Mouse (Mus musculus) neural tube, embryonic 14.5 days (tissue): ENCODE data around the gene Atad2b. TPM values are rescaled to one million over a fixed set of nuclear protein-coding genes. Genes with fewer than 3 reads are reported as not detected.
"Not testable (repeated sequence)": the region's sequence is repeated elsewhere in the genome, so short reads cannot be mapped to it uniquely, and the experiment has no call there.

Experiments used
- ATAC-seq: fragments of 200-750 bp; cut with Nextera tagmentation; 2 replicates; pipeline ENCODE4 v1.8.0; 2017; ENCODE audit warnings: low read depth, mild to moderate bottlenecking, moderate TSS enrichment, moderate library complexity
- H3K27ac ChIP-seq: fragments of 300-500 bp; sonication (generic); 2 replicates; pipeline ENCODE4 v1.5.1; 2014; ENCODE audit warnings: low read depth, mild to moderate bottlenecking, control low read depth, low read length, moderate library complexity, mixed read lengths
- H3K27me3 ChIP-seq: fragments of 300-500 bp; sonication (generic); 2 replicates; pipeline ENCODE4 v1.6.1; 2014; ENCODE audit warnings: low read length; ENCODE audit not compliant: control insufficient read depth, insufficient read depth
- H3K36me3 ChIP-seq: fragments of 300-500 bp; sonication (generic); 2 replicates; pipeline ENCODE4 v1.6.1; 2014; ENCODE audit warnings: low read length, mixed read lengths; ENCODE audit not compliant: control insufficient read depth, insufficient read depth
- H3K4me1 ChIP-seq: fragments of 300-500 bp; sonication (generic); 2 replicates; pipeline ENCODE4 v1.6.1; 2014; ENCODE audit warnings: low read length; ENCODE audit not compliant: control insufficient read depth, insufficient read depth
- H3K4me2 ChIP-seq: fragments of 300-500 bp; sonication (generic); 2 replicates; pipeline ENCODE4 v1.6.1; 2014; ENCODE audit warnings: mild to moderate bottlenecking, low read depth, low read length, control low read depth
- H3K4me3 ChIP-seq: fragments of 300-500 bp; sonication (generic); 2 replicates; pipeline ENCODE4 v1.5.1; 2014; ENCODE audit warnings: low read depth, low read length, control low read depth, mixed read lengths
- H3K9ac ChIP-seq: fragments of 300-500 bp; sonication (generic); replicated peaks from 2 replicates; pipeline ENCODE4 v1.6.1; 2014; ENCODE audit warnings: low read depth, mild to moderate bottlenecking, control low read depth, low read length, mixed read lengths
- H3K9me3 ChIP-seq: fragments of 300-500 bp; sonication (generic); 2 replicates; pipeline ENCODE4 v1.6.1; 2016; ENCODE audit warnings: low read length; ENCODE audit not compliant: control insufficient read depth
- WGBS: fragments of 180-500 bp; shearing (Covaris S2); extraction: QIAGEN DNeasy Blood & Tissue Kit; methylation state at CpG from one replicate; pipeline ENCODE4 v1.1.7; 2014; 5-methylcytosine and 5-hydroxymethylcytosine counted together
- polyA plus RNA-seq: library from polyadenylated mRNA; unstranded; fragments of >200 nt; fragmentation: Nextera tagmentation; extraction: Ambion mirVana; gene quantifications from 2 replicates; pipeline ENCODE4 v1.2.1, GENCODE M21; 2014

Gene Atad2b
- polyA plus RNA-seq, 1 experiment from 2014 or later, result 20.4 TPM

- ATAC-seq, H3K9me3 ChIP-seq, H3K27ac ChIP-seq, H3K9ac ChIP-seq, H3K4me2 ChIP-seq, H3K4me1 ChIP-seq, H3K27me3 ChIP-seq, H3K36me3 ChIP-seq, H3K4me3 ChIP-seq: not testable (repeated sequence)
- 58% methylated on average over 3 of the region's 3 CpGs for WGBS
These were observed 88.6 kb downstream of the Atad2b start for GRCm38 (mm10) chr12:5005776-5006175.

GRCm38 (mm10) chr12:5008638-5009037, 91.5 kb downstream of the Atad2b start:
- not testable (repeated sequence) for H3K36me3 ChIP-seq, H3K9me3 ChIP-seq, H3K27ac ChIP-seq, H3K4me1 ChIP-seq, H3K4me3 ChIP-seq, H3K9ac ChIP-seq, ATAC-seq, H3K4me2 ChIP-seq, H3K27me3 ChIP-seq
- 53% methylated on average over 2 of the region's 2 CpGs for WGBS

- Histone ChIP-seq H3K27me3 (no peaks in the 10 kb centered on the region), H3K4me3 (no peak overlapping the region), H3K9ac (no peak overlapping the region), H3K36me3 (peaks cover 9% of the 10 kb centered on the region), H3K4me2 (no peak overlapping the region), H3K9me3 (no peaks in the 10 kb centered on the region), H3K27ac (no peak overlapping the region; the same call in 1 of the 2 replicates), H3K4me1 (no peaks in the 10 kb centered on the region)
- peak; percentile 81 for ATAC-seq
- WGBS, result 75% methylated on average over 10 of the region's 10 CpGs
These were observed 108.2 kb downstream of the Atad2b start for GRCm38 (mm10) chr12:5025226-5025861.

- Histone ChIP-seq H3K9me3 (no peaks in the 10 kb centered on the region), H3K27me3 (no peaks in the 10 kb centered on the region), H3K27ac (no peak overlapping the region), H3K4me1 (no peaks in the 10 kb centered on the region), H3K36me3 (peaks cover 19% of the 10 kb centered on the region), H3K4me3 (no peak overlapping the region), H3K9ac (no peak overlapping the region), H3K4me2 (no peak overlapping the region)
- no peak for ATAC-seq
- 87% methylated on average over 5 of the region's 5 CpGs for WGBS
These were observed 111.9 kb downstream of the Atad2b start for GRCm38 (mm10) chr12:5029035-5029434.

GRCm38 (mm10) chr12:5038008-5038407, 120.9 kb downstream of the Atad2b start:
- no peak overlapping the region for H3K27ac ChIP-seq
- no peaks in the 10 kb centered on the region for H3K9me3 ChIP-seq
- 98% methylated on average over 2 of the region's 2 CpGs for WGBS
- H3K9ac ChIP-seq, result no peak overlapping the region
- no peak for ATAC-seq
- no peaks in the 10 kb centered on the region for H3K27me3 ChIP-seq
- H3K36me3 ChIP-seq, result peaks cover 13% of the 10 kb centered on the region; the same call in 1 of the 2 replicates
- no peak overlapping the region for H3K4me3 ChIP-seq
- H3K4me2 ChIP-seq, result no peak overlapping the region
- no peaks in the 10 kb centered on the region for H3K4me1 ChIP-seq

- H3K27me3 ChIP-seq, result no peaks in the 10 kb centered on the region
- no peak overlapping the region for H3K9ac ChIP-seq
- no peak for ATAC-seq
- peaks cover 14% of the 10 kb centered on the region; the same call in 1 of the 2 replicates for H3K36me3 ChIP-seq
- H3K9me3 ChIP-seq, result no peaks in the 10 kb centered on the region
- no peak overlapping the region for H3K4me2 ChIP-seq
- no peak overlapping the region for H3K4me3 ChIP-seq
- 87% methylated on average over 15 of the region's 15 CpGs for WGBS
- no peaks in the 10 kb centered on the region for H3K4me1 ChIP-seq
- H3K27ac ChIP-seq, result no peak overlapping the region
These were observed 127.0 kb downstream of the Atad2b start for GRCm38 (mm10) chr12:5044141-5044540.

- Histone ChIP-seq H3K4me3 (no peak overlapping the region), H3K4me2 (no peak overlapping the region), H3K27me3 (no peaks in the 10 kb centered on the region), H3K27ac (no peak overlapping the region), H3K9me3 (peaks cover 6% of the 10 kb centered on the region; the same call in 1 of the 2 replicates), H3K9ac (no peak overlapping the region), H3K4me1 (no peaks in the 10 kb centered on the region), H3K36me3 (peaks cover 5% of the 10 kb centered on the region; the same call in 1 of the 2 replicates)
- ATAC-seq, result no peak
- WGBS, result 93% methylated on average over 4 of the region's 4 CpGs
These were observed 131.0 kb downstream of the Atad2b start for GRCm38 (mm10) chr12:5048104-5048503.

GRCm38 (mm10) chr12:5067590-5067989, 150.4 kb downstream of the Atad2b start:
- no peak overlapping the region for H3K4me3 ChIP-seq
- H3K27ac ChIP-seq, result no peak overlapping the region
- no peaks in the 10 kb centered on the region for H3K4me1 ChIP-seq
- H3K4me2 ChIP-seq, result no peak overlapping the region
- no peaks in the 10 kb centered on the region for H3K9me3 ChIP-seq
- H3K9ac ChIP-seq, result no peak overlapping the region
- no peak for ATAC-seq
- no peaks in the 10 kb centered on the region for H3K27me3 ChIP-seq
- WGBS, result 35% methylated on average over 3 of the region's 3 CpGs
- no peaks in the 10 kb centered on the region for H3K36me3 ChIP-seq

- ATAC-seq, result no peak
- no peak overlapping the region for H3K9ac ChIP-seq
- H3K4me1 ChIP-seq, result no peaks in the 10 kb centered on the region
- no peaks in the 10 kb centered on the region for H3K36me3 ChIP-seq
- H3K27me3 ChIP-seq, result no peaks in the 10 kb centered on the region
- H3K4me2 ChIP-seq, result no peak overlapping the region
- H3K27ac ChIP-seq, result no peak overlapping the region
- H3K9me3 ChIP-seq, result no peaks in the 10 kb centered on the region
- WGBS, result 89% methylated on average over 3 of the region's 3 CpGs
- no peak overlapping the region for H3K4me3 ChIP-seq
These were observed 153.0 kb downstream of the Atad2b start for GRCm38 (mm10) chr12:5070131-5070530.
